Mouse (Mus musculus): Measurements from ENCODE around the gene Psg23.

DNA sequence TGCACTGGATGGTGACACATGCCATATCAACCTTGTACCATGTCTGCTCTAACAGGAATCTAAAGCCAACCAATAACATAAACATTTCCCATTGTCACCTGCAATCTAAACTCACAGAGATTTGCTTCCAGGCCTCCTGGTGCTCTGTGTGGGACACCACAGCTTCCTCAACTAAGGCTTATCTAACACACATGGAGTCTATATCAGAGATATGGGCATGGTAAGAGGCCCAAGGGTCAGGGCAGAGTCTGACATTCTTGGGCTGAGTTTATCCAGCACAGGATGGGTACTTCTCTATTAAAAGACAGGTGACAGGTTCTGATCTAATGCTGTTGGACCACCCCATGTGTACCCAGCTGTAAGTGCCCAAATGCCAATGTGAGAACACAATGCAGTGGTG, 56.5 kb downstream of the Psg23 start:
- TF ChIP-seq CTCF (IDR thresholded peaks at IDR 0.05; ENCODE audit: extremely low read depth, insufficient read depth, low read length), result no peak
- no peak for TF ChIP-seq POLR2A (IDR thresholded peaks at IDR 0.05; ENCODE audit: extremely low read depth, insufficient read depth, low read length)
